Mouse (Mus musculus): ENCODE measurements around the gene Ces1e. TPM values are rescaled to one million over a fixed set of nuclear protein-coding genes. Genes with fewer than 3 reads are reported as not detected.
"Not testable (repeated sequence)": the region's sequence is repeated elsewhere in the genome, so short reads cannot be mapped to it uniquely, and the experiment has no call there.

Gene Ces1e
- polyA plus RNA-seq, 1 experiment from 2014 or later = not detected

DNA sequence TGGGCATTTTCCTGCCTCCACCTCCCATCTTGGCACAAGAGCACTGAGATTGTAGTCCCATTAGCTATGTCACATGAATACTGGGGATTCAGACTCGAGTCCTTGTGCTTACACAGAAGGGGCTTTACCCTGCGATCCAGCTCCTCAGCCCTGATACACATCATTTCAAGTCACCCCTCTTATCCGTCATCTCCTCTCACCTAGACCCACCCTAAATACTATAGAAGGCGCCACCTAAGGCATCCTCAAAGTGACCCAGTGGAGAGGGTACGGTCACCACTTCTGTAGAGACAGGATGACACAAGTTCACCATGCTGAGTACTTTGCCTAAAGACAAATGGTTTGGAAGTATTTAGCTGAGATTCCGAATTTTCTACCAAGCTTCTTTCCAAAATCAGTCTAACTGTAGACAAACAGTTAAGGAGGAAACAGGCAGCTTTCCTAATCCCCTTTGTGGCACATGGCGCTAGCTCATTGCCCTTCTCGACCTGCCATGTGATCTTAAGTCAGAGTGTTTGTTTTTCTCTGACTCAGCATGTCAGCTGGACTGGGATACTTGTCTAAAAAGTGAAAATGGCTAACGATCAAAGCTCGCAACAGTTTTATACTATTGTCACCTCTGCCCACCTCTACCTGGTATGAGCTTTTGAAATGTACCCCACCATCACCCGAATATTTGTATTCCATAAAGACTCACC lies 597 bp downstream of the Ces1e start:
- H3K9me3 ChIP-seq = no peaks in the 10 kb centered on the region
- H3K4me1 ChIP-seq (replicated peaks) = no peaks in the 10 kb centered on the region
- no peaks in the 10 kb centered on the region for H3K36me3 ChIP-seq
- H3K27ac ChIP-seq = no peak overlapping the region
- no peak for ATAC-seq (ENCODE audit: insufficient number of reproducible peaks, insufficient read depth, low FRiP score, low TSS enrichment, low read depth)
- 72% methylated on average over 11 of the region's 11 CpGs for WGBS
- no peak overlapping the region for H3K9ac ChIP-seq (replicated peaks)
- no peak overlapping the region for H3K4me3 ChIP-seq (replicated peaks)
- no peaks in the 10 kb centered on the region for H3K27me3 ChIP-seq
- no peak overlapping the region for H3K4me2 ChIP-seq

DNA sequence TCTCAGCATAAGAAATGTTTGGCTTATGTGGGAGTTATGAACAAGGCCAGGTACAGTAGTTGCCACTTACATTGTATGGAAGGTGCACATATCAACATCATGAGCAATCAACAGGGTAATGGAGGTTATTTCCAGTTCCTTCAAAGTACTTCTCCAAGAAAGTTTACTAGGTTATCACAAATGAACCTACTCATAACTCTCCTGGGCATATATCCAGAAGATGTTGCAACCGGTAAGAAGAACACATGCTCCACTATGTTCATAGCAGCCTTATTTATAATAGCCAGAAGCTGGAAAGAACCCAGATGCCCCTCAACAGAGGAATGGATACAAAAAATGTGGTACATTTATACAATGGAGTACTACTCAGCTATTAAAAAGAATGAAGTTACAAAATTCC lies 2.9 kb downstream of the Ces1e start:
- not testable (repeated sequence) for H3K4me1 ChIP-seq (replicated peaks); H3K9me3 ChIP-seq; H3K4me3 ChIP-seq (replicated peaks); H3K27ac ChIP-seq; ATAC-seq (ENCODE audit: insufficient number of reproducible peaks, insufficient read depth, low FRiP score, low TSS enrichment, low read depth); H3K9ac ChIP-seq (replicated peaks); H3K4me2 ChIP-seq; H3K36me3 ChIP-seq; H3K27me3 ChIP-seq
- 97% methylated on average over 1 of the region's 1 CpGs for WGBS

DNA sequence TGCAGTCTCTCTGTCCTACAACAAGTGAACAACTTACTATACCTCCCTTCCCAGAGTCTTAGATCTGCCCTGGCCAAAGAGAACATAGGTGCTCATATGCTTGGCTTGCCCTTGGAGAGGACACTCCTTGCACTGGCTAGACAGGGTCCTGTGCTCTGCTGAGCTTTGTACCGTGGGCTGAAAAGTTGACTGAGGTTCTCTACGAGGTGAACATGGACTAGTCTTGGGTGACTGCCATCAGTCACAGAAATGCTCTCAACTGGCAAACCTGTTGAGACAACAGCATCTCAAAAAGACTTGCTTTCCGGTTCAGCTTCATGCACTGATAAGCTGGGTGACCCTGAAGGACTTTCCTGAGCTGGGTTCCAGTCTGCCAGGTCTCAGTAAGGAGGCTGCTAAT lies 7.5 kb downstream of the Ces1e start:
- no peak for ATAC-seq (ENCODE audit: insufficient number of reproducible peaks, insufficient read depth, low FRiP score, low TSS enrichment, low read depth)
- Histone ChIP-seq H3K4me3 (replicated peaks) (no peak overlapping the region), H3K27me3 (no peaks in the 10 kb centered on the region), H3K4me1 (replicated peaks) (no peaks in the 10 kb centered on the region), H3K4me2 (no peak overlapping the region), H3K27ac (no peak overlapping the region), H3K9me3 (no peaks in the 10 kb centered on the region), H3K9ac (replicated peaks) (no peak overlapping the region), H3K36me3 (no peaks in the 10 kb centered on the region)
- WGBS = 93% methylated on average over 3 of the region's 3 CpGs

DNA sequence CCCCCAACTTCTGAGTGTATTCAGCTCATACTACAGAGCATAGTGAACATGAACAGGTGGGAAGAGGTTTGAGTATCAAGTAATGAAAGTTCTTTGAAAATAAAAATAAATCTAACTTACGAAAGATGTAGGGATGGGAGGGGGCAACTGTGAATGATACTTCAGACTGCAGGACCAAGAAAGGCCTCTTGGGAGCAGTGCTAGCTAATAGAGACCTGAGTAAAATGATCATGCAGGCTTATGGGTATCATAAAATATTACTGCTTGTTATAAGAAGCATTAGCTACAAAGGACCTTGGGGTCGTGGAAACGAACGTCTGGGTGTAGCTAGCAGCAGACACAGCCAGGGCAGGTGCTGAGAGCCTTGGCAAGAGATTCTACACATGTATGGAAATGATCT lies 11.6 kb downstream of the Ces1e start:
- no peak overlapping the region for H3K4me3 ChIP-seq (replicated peaks)
- no peak for ATAC-seq (ENCODE audit: insufficient number of reproducible peaks, insufficient read depth, low FRiP score, low TSS enrichment, low read depth)
- WGBS = 32% methylated on average over 4 of the region's 4 CpGs
- no peaks in the 10 kb centered on the region for H3K36me3 ChIP-seq
- H3K4me2 ChIP-seq = no peak overlapping the region
- no peak overlapping the region for H3K27ac ChIP-seq
- H3K27me3 ChIP-seq = no peaks in the 10 kb centered on the region
- no peaks in the 10 kb centered on the region for H3K4me1 ChIP-seq (replicated peaks)
- no peak overlapping the region for H3K9ac ChIP-seq (replicated peaks)
- H3K9me3 ChIP-seq = no peaks in the 10 kb centered on the region

DNA sequence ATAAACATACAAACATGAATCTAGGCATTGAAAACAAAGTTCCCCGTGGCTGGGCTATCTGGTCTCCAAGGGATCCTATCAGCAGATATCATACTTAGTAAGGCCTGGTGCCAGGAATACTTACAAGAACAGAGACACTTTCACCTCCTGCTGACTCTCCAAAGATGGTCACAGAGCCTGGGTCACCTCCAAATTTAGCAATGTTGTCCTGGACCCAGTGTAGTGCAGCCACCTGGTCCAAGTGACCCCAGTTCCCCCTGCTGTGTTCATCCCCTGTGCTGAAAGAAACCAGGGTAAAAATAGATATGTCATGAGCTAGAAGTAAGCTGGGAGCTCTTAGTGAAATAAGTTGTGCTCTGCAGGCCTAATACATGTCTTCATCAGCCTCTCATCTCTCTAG lies 12.0 kb downstream of the Ces1e start:
- Histone ChIP-seq H3K4me1 (replicated peaks) (no peaks in the 10 kb centered on the region), H3K9me3 (no peaks in the 10 kb centered on the region), H3K9ac (replicated peaks) (no peak overlapping the region), H3K4me2 (no peak overlapping the region), H3K36me3 (no peaks in the 10 kb centered on the region), H3K27me3 (no peaks in the 10 kb centered on the region), H3K4me3 (replicated peaks) (no peak overlapping the region), H3K27ac (no peak overlapping the region)
- 62% methylated on average over 1 of the region's 1 CpGs for WGBS
- no peak for ATAC-seq (ENCODE audit: insufficient number of reproducible peaks, insufficient read depth, low FRiP score, low TSS enrichment, low read depth)

DNA sequence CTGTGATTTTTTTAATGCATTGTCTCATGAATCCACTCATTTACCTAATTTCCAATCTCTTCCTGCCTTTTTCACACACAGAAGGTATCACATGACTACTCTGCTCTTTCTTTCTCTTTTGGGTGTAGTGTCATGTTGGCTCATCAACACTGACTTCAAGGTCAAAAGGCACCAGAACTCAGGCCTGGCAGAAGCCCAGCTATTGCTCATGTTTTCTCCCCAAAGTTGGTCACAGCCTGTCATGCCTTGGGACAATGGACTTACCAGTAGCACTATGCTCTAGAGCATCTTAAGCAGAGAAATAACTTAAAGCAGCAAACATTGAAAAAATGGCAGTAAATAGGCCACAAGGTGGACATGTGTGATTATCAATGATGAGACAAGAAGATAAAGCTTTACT lies 18.3 kb downstream of the Ces1e start:
- Histone ChIP-seq H3K4me1 (replicated peaks) (no peaks in the 10 kb centered on the region), H3K9me3 (no peaks in the 10 kb centered on the region), H3K27me3 (no peaks in the 10 kb centered on the region), H3K4me2 (no peak overlapping the region), H3K4me3 (replicated peaks) (no peak overlapping the region), H3K27ac (no peak overlapping the region), H3K9ac (replicated peaks) (no peak overlapping the region), H3K36me3 (no peaks in the 10 kb centered on the region)
- ATAC-seq (ENCODE audit: insufficient number of reproducible peaks, insufficient read depth, low FRiP score, low TSS enrichment, low read depth) = no peak

DNA sequence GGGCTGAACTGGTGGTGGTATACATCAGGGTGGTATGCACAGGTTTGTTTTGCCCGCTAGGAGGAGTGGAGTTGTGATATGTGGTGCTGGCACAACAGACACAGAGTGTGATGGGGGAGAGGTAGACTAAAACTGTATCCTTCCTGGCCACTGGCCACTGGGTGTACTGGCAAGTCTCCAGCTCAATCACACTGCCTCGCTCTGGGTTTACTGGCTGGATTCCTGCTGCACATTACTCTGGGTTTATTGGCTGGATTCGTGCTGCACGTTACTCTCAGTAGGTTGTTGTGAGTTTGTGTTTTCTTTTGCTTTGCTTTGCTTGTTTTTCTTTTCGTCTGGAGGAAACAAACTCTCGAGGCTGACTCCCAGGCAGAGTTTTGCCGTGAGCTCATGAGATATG lies 30.3 kb downstream of the Ces1e start:
- not testable (repeated sequence) for H3K4me2 ChIP-seq; H3K27ac ChIP-seq; H3K9me3 ChIP-seq; H3K4me1 ChIP-seq (replicated peaks); ATAC-seq (ENCODE audit: insufficient number of reproducible peaks, insufficient read depth, low FRiP score, low TSS enrichment, low read depth); H3K4me3 ChIP-seq (replicated peaks); H3K36me3 ChIP-seq; H3K9ac ChIP-seq (replicated peaks); H3K27me3 ChIP-seq
- WGBS = 67% methylated on average over 7 of the region's 7 CpGs

DNA sequence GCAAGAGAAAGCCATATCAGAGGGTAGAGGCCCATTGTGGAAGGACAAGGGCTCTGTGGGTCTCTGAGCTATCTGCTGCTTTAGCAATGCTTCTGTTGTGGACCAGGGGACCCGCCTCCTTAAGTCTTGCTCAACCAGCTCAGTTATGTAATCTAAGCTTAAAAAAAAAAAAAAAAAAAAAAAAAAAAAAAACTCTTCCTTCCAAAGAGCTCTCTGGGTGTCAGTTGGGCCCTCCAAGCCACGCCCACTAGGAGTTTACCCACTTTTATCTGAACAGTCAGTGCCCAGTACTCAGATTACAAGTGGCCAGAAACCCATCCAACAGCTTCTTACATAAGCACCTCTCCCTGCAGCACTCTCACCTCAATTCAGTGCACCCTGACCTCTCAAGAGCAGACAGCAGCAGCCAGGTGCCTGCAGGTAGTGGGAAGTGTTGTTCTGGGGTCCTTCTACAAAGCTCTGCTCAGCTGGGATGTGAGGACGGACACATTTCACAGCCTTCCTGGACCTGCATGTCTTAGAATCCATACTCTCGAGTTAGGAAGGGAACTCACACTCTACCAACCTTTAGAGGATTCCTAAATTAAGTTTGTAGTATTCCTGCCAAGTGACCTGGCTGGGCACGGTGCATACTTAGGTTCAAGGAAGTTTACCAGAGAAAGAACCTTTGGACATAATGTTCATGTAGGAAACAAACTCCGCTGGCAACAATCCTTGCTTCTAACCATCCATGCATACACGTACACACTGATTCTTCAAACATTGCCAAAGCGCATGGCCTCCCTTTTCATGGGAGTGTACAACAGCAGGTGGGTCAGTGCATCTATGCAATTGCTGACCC lies 31.5 kb downstream of the Ces1e start, which contains the start of gene Ces1d:
TSS of gene Ces1d (minus strand) at position 154 of the 841 bp plus-strand sequence.
- H3K27me3 ChIP-seq = no peaks in the 10 kb centered on the region
- no peak within 1 kb of the TSS for H3K4me2 ChIP-seq
- no peak within 1 kb of the TSS for H3K4me3 ChIP-seq (replicated peaks)
- H3K9me3 ChIP-seq = no peaks in the 10 kb centered on the region
- no peak for ATAC-seq (ENCODE audit: insufficient number of reproducible peaks, insufficient read depth, low FRiP score, low TSS enrichment, low read depth)
- WGBS = 84% methylated on average over 8 of the region's 8 CpGs
- no peak within 1 kb of the TSS for H3K27ac ChIP-seq
- H3K9ac ChIP-seq (replicated peaks) = no peak within 1 kb of the TSS
- H3K4me1 ChIP-seq (replicated peaks) = no peaks in the 10 kb centered on the region
- H3K36me3 ChIP-seq = no peaks in the 10 kb centered on the region

DNA sequence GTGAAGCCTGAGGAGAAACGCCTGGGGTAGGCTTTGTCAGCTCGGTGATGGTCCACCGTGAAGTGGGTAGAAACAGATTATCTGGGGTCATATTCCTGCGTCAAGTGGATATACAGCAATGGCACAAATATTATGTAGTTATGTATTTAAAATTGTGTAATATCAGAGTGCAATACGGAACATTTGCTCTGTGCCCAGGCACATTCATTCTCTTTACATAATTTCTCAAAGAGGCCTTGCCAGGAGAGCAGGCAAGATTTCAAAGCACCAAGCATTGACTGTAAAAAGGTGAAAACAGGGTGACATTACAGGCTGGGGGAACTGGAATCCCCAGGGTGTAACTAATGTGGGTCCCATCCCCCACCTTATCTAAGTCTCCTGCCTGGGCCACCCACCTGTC lies 33.0 kb downstream of the Ces1e start:
- ATAC-seq (ENCODE audit: insufficient number of reproducible peaks, insufficient read depth, low FRiP score, low TSS enrichment, low read depth) = no peak
- no peaks in the 10 kb centered on the region for H3K36me3 ChIP-seq
- H3K4me2 ChIP-seq = no peak overlapping the region
- H3K27me3 ChIP-seq = no peaks in the 10 kb centered on the region
- H3K4me3 ChIP-seq (replicated peaks) = no peak overlapping the region
- WGBS = 85% methylated on average over 5 of the region's 5 CpGs
- no peak overlapping the region for H3K27ac ChIP-seq
- H3K9me3 ChIP-seq = no peaks in the 10 kb centered on the region
- H3K4me1 ChIP-seq (replicated peaks) = no peaks in the 10 kb centered on the region
- H3K9ac ChIP-seq (replicated peaks) = no peak overlapping the region

DNA sequence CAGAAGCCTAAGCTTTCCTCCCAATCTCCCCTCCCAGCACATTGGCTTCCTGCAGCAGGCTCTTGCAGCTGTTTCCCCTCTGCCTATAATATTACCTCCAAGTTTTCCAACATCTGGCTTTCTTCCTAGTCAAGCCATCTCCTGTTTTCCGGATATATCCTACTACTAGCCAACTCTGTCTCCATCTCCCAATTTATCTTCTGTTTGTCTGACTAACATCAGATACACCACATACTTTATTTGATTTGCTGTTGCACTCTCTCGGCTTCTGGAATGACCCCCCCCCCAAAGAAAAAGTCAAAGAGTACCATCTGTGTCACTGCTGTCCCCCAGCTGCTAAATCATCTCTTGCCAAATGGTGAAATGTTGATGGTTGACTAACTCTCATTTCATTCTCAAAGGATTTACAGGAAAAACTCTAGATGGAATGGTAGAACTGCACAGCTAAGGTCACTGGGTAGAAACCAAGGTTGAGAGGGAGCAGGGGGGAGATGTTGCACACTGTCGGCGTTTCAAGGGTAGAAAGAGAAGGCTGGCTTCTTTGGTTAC lies 48.8 kb downstream of the Ces1e start:
- WGBS = 71% methylated on average over 4 of the region's 4 CpGs
- Histone ChIP-seq H3K9ac (replicated peaks) (no peak overlapping the region), H3K4me2 (no peak overlapping the region), H3K36me3 (no peaks in the 10 kb centered on the region), H3K27ac (no peak overlapping the region), H3K9me3 (no peaks in the 10 kb centered on the region), H3K4me1 (replicated peaks) (peaks cover 7% of the 10 kb centered on the region; the same call in 1 of the 2 replicates), H3K4me3 (replicated peaks) (no peak overlapping the region), H3K27me3 (no peaks in the 10 kb centered on the region)
- ATAC-seq (ENCODE audit: insufficient number of reproducible peaks, insufficient read depth, low FRiP score, low TSS enrichment, low read depth) = no peak

DNA sequence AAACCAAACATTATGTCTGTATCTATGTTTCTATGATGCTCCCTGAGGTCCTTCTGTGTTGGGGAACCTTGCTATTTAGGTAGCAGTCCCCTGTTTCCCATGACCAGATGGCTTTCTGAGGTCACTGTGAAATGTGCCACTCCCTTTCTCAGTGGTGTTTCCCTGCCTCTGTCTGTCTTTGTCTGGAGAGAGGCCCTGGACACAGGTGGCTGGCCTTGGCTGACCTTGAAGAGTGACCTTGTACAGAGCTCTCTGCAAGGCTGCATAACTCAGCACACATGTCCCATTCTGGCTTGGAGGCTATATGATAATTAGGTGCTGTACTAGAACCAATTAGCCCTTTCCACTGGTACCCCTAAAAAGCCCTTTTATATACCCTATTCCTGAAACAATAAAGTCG lies 52.8 kb downstream of the Ces1e start:
- Histone ChIP-seq H3K27ac (no peak overlapping the region; the same call in 1 of the 2 replicates), H3K36me3 (no peaks in the 10 kb centered on the region), H3K4me2 (no peak overlapping the region), H3K4me1 (replicated peaks) (peaks cover 7% of the 10 kb centered on the region; the same call in 1 of the 2 replicates), H3K4me3 (replicated peaks) (no peak overlapping the region), H3K27me3 (no peaks in the 10 kb centered on the region), H3K9ac (replicated peaks) (no peak overlapping the region), H3K9me3 (no peaks in the 10 kb centered on the region)
- no peak for ATAC-seq (ENCODE audit: insufficient number of reproducible peaks, insufficient read depth, low FRiP score, low TSS enrichment, low read depth)
- 32% methylated on average over 1 of the region's 1 CpGs for WGBS
